Comparison of ENCODE assay signal across 17 mouse cellular contexts in genomic region chr6:92663885-92664284, GRCm38 (mm10). TPM values are rescaled to one million over a fixed set of nuclear protein-coding genes. Genes with fewer than 3 reads are reported as not detected.
A peak's percentile ranks its signal among the peaks of the same experiment; 100 is the strongest.
DNase-seq lines count a peak whose midpoint lies in the region; ATAC-seq and TF ChIP-seq lines count a peak whose summit lies in the region.
"Had no signal": no experiment of that assay in that cellular context is flagged by ENCODE, and none has a peak within 500 bp of the region (broad histone marks: within the 10 kb centered on the region; RNA-seq: fewer than 3 reads in every experiment).

No protein-coding gene starts in this region.

- no peak for DNase-seq in forebrain, postnatal 0 days
- peak; percentile 29 to 38 for DNase-seq in left cerebral cortex, adult 2 months (ENCODE audit: extremely low spot score in 1 of 2, low spot score in 2 of 2)
- DNase-seq in left cerebral cortex, postnatal 4 days = no peak
- peak; percentile 45 for DNase-seq in right cerebral cortex, postnatal 25 days
- no peak for DNase-seq in right cerebral cortex, postnatal 14 days
- DNase-seq in gastrocnemius, postnatal 36 days = no peak
- DNase-seq: cerebellum, postnatal 25 days; kidney, adult 8-10 months; kidney, postnatal 36 days; thymus, postnatal 14 days had no signal

- H3K9ac ChIP-seq in forebrain, postnatal 0 days = no peak overlapping the region
- H3K9ac ChIP-seq in forebrain, embryonic 13.5 days = no peak overlapping the region
- no peak overlapping the region for H3K9ac ChIP-seq in heart, embryonic 11.5 days (ENCODE audit: low read depth, low read length)
- H3K9ac ChIP-seq: liver, embryonic 14.5 days; stomach, embryonic 15.5 days had no signal

- H3K27ac ChIP-seq in forebrain, postnatal 0 days (ENCODE audit: low read depth, low read length) = peak overlapping the region; percentile 73; the same call in 1 of the 2 replicates
- no peak overlapping the region; the same call in 1 of the 2 replicates for H3K27ac ChIP-seq in forebrain, embryonic 13.5 days
- peak overlapping the region; percentile 91 for H3K27ac ChIP-seq in left cerebral cortex, adult 2 months
- H3K27ac ChIP-seq in heart, embryonic 11.5 days (ENCODE audit: low read depth, low read length) = no peak overlapping the region
- H3K27ac ChIP-seq: liver, embryonic 14.5 days; stomach, embryonic 15.5 days had no signal

- WGBS in forebrain, postnatal 0 days = 87% methylated on average over 3 of the region's 3 CpGs
- WGBS in forebrain, embryonic 13.5 days = 94% methylated on average over 3 of the region's 3 CpGs
- 80% methylated on average over 3 of the region's 3 CpGs for WGBS in heart, embryonic 11.5 days (ENCODE audit: insufficient replicate concordance)

- no peaks in the 10 kb centered on the region for H3K9me3 ChIP-seq in forebrain, postnatal 0 days (ENCODE audit: low read length)
- H3K9me3 ChIP-seq in forebrain, embryonic 13.5 days (replicated peaks) = no peaks in the 10 kb centered on the region
- no peaks in the 10 kb centered on the region for H3K9me3 ChIP-seq in heart, embryonic 11.5 days (replicated peaks; ENCODE audit: control insufficient read depth, low read length)
- H3K9me3 ChIP-seq: stomach, embryonic 15.5 days had no signal

- no peak for TF ChIP-seq CTCF in forebrain, postnatal 0 days (IDR thresholded peaks at IDR 0.05; ENCODE audit: low read depth)
- no peak for TF ChIP-seq CTCF in left cerebral cortex, adult 2 months (IDR thresholded peaks at IDR 0.05)

- H3K27me3 ChIP-seq in forebrain, postnatal 0 days (ENCODE audit: insufficient read depth, low read length) = no peaks in the 10 kb centered on the region
- no peaks in the 10 kb centered on the region for H3K27me3 ChIP-seq in forebrain, embryonic 13.5 days
- H3K27me3 ChIP-seq in heart, embryonic 11.5 days (ENCODE audit: control insufficient read depth, insufficient read depth, low read length) = no peaks in the 10 kb centered on the region
- H3K27me3 ChIP-seq: stomach, embryonic 15.5 days had no signal

- intact Hi-C loops in left cerebral cortex, adult 2 months (cut with DNase I) = loop anchor here (2.0 to 10.0 kb wide), 8 partner anchors 15 to 377 kb away; no protein-coding TSS in a partner anchor
- intact Hi-C loops in left cerebral cortex, postnatal 4 days (cut with DNase I) = loop anchor here (2.0 to 10.0 kb wide), 3 partner anchors 182 to 377 kb away; no protein-coding TSS in a partner anchor
- intact Hi-C loops in gastrocnemius, postnatal 36 days (cut with DNase I) = no loop called here

- H3K4me2 ChIP-seq in forebrain, postnatal 0 days (ENCODE audit: low read depth) = no peak overlapping the region
- no peak overlapping the region for H3K4me2 ChIP-seq in forebrain, embryonic 13.5 days
- H3K4me2 ChIP-seq in heart, embryonic 11.5 days = no peak overlapping the region
- H3K4me2 ChIP-seq: stomach, embryonic 15.5 days had no signal

- peaks cover 23% of the 10 kb centered on the region for H3K4me1 ChIP-seq in forebrain, postnatal 0 days (ENCODE audit: insufficient read depth)
- H3K4me1 ChIP-seq in forebrain, embryonic 13.5 days = peaks cover 11% of the 10 kb centered on the region
- peaks cover 10% of the 10 kb centered on the region for H3K4me1 ChIP-seq in heart, embryonic 11.5 days (ENCODE audit: control insufficient read depth, insufficient read depth, low read length)

- no peak overlapping the region for H3K4me3 ChIP-seq in forebrain, postnatal 0 days (ENCODE audit: low read depth, low read length)
- H3K4me3 ChIP-seq in forebrain, embryonic 13.5 days = no peak overlapping the region
- H3K4me3 ChIP-seq in left cerebral cortex, adult 2 months = no peak overlapping the region
- H3K4me3 ChIP-seq in heart, embryonic 11.5 days (ENCODE audit: low read depth, low read length) = no peak overlapping the region
- H3K4me3 ChIP-seq: myocyte; stomach, embryonic 15.5 days had no signal

- no peaks in the 10 kb centered on the region for H3K36me3 ChIP-seq in forebrain, postnatal 0 days (ENCODE audit: insufficient read depth)
- no peaks in the 10 kb centered on the region for H3K36me3 ChIP-seq in forebrain, embryonic 13.5 days (ENCODE audit: poor library complexity, severe bottlenecking)
- H3K36me3 ChIP-seq in heart, embryonic 11.5 days (ENCODE audit: control insufficient read depth, insufficient read depth, low read length) = no peaks in the 10 kb centered on the region
- H3K36me3 ChIP-seq: stomach, embryonic 15.5 days had no signal

- 0 out of 2 replicates have a peak, but pooled peaks have one; percentile 37 for ATAC-seq in forebrain, postnatal 0 days
- no peak for ATAC-seq in forebrain, embryonic 13.5 days
- ATAC-seq in heart, embryonic 11.5 days (replicated peaks; ENCODE audit: insufficient number of reproducible peaks, low FRiP score, low TSS enrichment) = no peak
- ATAC-seq: lung, postnatal 0 days had no signal

RNA-seq across cellular contexts. Expression of gene Prickle2, which starts 42.1 kb away (rescaled TPM):
- 28.0 and 29.4 TPM in 2 replicates for total RNA-seq in forebrain, postnatal 0 days (2014; rRNA removed)
- 6.2 and 8.4 TPM in 2 replicates for polyA plus RNA-seq in forebrain, postnatal 0 days (2015; fragmentation: Nextera tagmentation; extraction: Ambion mirVana)
- 4.3 and 5.1 TPM in 2 replicates for polyA plus RNA-seq in forebrain, embryonic 13.5 days (2015; fragmentation: Nextera tagmentation; extraction: Ambion mirVana)
- 100 to 1,000 TPM; 163 to 182 TPM for total RNA-seq in left cerebral cortex, adult 2 months (2021)
- 10 to 100 TPM; 97.0 to 97.1 TPM for total RNA-seq in left cerebral cortex, postnatal 4 days (2021)
- 6.4 and 6.6 TPM in 2 replicates for polyA plus RNA-seq in heart, embryonic 11.5 days (2014; fragmentation: Nextera tagmentation; extraction: Ambion mirVana)
- 1 to 10 TPM; 1.6 to 1.9 TPM for total RNA-seq in gastrocnemius, postnatal 36 days (2021)
- total RNA-seq: megakaryocyte, adult 5-6 weeks had no signal

Comparison
In these comparisons a context has a peak if more than half of its experiments do, and no peak if none do; other contexts are left out.
1. DNase-seq: peak in left cerebral cortex, adult 2 months (2 of 2) and right cerebral cortex, postnatal 25 days (single experiment); none in forebrain, postnatal 0 days (single experiment), left cerebral cortex, postnatal 4 days (single experiment), right cerebral cortex, postnatal 14 days (single experiment) and gastrocnemius, postnatal 36 days (0 of 2).
2. H3K27ac ChIP-seq: peak in forebrain, postnatal 0 days (single experiment) and left cerebral cortex, adult 2 months (single experiment); none in forebrain, embryonic 13.5 days (single experiment) and heart, embryonic 11.5 days (single experiment).
3. RNA of gene Prickle2, which starts 42.1 kb away (total RNA-seq): 163 to 182 TPM in left cerebral cortex, adult 2 months, 97.0 to 97.1 TPM in left cerebral cortex, postnatal 4 days and 28.0 to 29.4 TPM in forebrain, postnatal 0 days; 1.6 to 1.9 TPM in gastrocnemius, postnatal 36 days; every median in the first group is over 10 times any median in the second.